Mouse (Mus musculus): ENCODE results near the gene Exoc6b.
"Not testable (repeated sequence)": the region's sequence is repeated elsewhere in the genome, so short reads cannot be mapped to it uniquely, and the experiment has no call there.

The Exoc6b gene

GRCm38 (mm10) chr6:84631588-84631987, 437.7 kb downstream of the Exoc6b start:
- no peak for DNase-seq (ENCODE audit: low spot score in 2 of 2)

- DNase-seq (ENCODE audit: low spot score in 2 of 2), result no peak
Observed at GRCm38 (mm10) chr6:84630276-84630675, 439.0 kb downstream of the Exoc6b start.

GRCm38 (mm10) chr6:84628831-84629230, 440.5 kb downstream of the Exoc6b start:
- DNase-seq (ENCODE audit: low spot score in 2 of 2), result no peak

- no peak for DNase-seq (ENCODE audit: low spot score in 2 of 2)
Observed at GRCm38 (mm10) chr6:84626398-84626797, 442.9 kb downstream of the Exoc6b start.

- no peak for DNase-seq (ENCODE audit: low spot score in 2 of 2)
Observed at GRCm38 (mm10) chr6:84619166-84619565, 450.1 kb downstream of the Exoc6b start.

- DNase-seq (ENCODE audit: low spot score in 2 of 2), result no peak
Observed at GRCm38 (mm10) chr6:84617051-84617450, 452.3 kb downstream of the Exoc6b start.

GRCm38 (mm10) chr6:84616586-84616985, 452.7 kb downstream of the Exoc6b start:
- DNase-seq (ENCODE audit: low spot score in 2 of 2), result no peak

GRCm38 (mm10) chr6:84613561-84613960, 455.8 kb downstream of the Exoc6b start:
- no peak for DNase-seq (ENCODE audit: low spot score in 2 of 2)

- no peak for DNase-seq (ENCODE audit: low spot score in 2 of 2)
Observed at GRCm38 (mm10) chr6:84601136-84601889, 468.0 kb downstream of the Exoc6b start.

- DNase-seq (ENCODE audit: low spot score in 2 of 2), result not testable (repeated sequence)
Observed at GRCm38 (mm10) chr6:84599296-84599695, 470.0 kb downstream of the Exoc6b start.

GRCm38 (mm10) chr6:84598725-84599124, 470.6 kb downstream of the Exoc6b start:
- DNase-seq (ENCODE audit: low spot score in 2 of 2), result no peak

- no peak for DNase-seq (ENCODE audit: low spot score in 2 of 2)
Observed at GRCm38 (mm10) chr6:84594626-84595025, 474.7 kb downstream of the Exoc6b start.

GRCm38 (mm10) chr6:84593693-84594092, 475.6 kb downstream of the Exoc6b start, which contains the start of gene Cyp26b1:
Gene Cyp26b1, minus strand, starts transcription at chr6:84593908.
- no peak for DNase-seq (ENCODE audit: low spot score in 2 of 2)

- DNase-seq (ENCODE audit: low spot score in 2 of 2), result no peak
Observed at GRCm38 (mm10) chr6:84590961-84591745, 478.2 kb downstream of the Exoc6b start.

GRCm38 (mm10) chr6:84589742-84590686, 479.3 kb downstream of the Exoc6b start:
- peak; percentile 75 to 87 for DNase-seq (ENCODE audit: low spot score in 2 of 2)

- DNase-seq (ENCODE audit: low spot score in 2 of 2), result no peak
Observed at GRCm38 (mm10) chr6:84588895-84589652, 480.2 kb downstream of the Exoc6b start.

GRCm38 (mm10) chr6:84588221-84588894, 481.0 kb downstream of the Exoc6b start:
- DNase-seq (ENCODE audit: low spot score in 2 of 2), result no peak

GRCm38 (mm10) chr6:84587471-84588101, 481.7 kb downstream of the Exoc6b start:
- no peak for DNase-seq (ENCODE audit: low spot score in 2 of 2)

GRCm38 (mm10) chr6:84586551-84587200, 482.6 kb downstream of the Exoc6b start:
- DNase-seq (ENCODE audit: low spot score in 2 of 2), result no peak

Measured in frontal cortex, postnatal 25 days (tissue).